Mouse (Mus musculus): ENCODE measurements around the gene Alkbh4. TPM values are rescaled to one million over a fixed set of nuclear protein-coding genes. Genes with fewer than 3 reads are reported as not detected.

Gene Alkbh4
- polyA plus RNA-seq, 1 experiment = 15.1 TPM

- TF ChIP-seq CTCF (IDR thresholded peaks at IDR 0.05; ENCODE audit: insufficient read depth, low read length) (no peak), POLR2A (IDR thresholded peaks at IDR 0.05; ENCODE audit: borderline replicate concordance, extremely low read depth, low read depth, low read length) (no peak)
- peaks cover 2% of the 10 kb centered on the region; the same call in 1 of the 2 replicates for H3K4me1 ChIP-seq (ENCODE audit: control insufficient read depth, insufficient read depth, low read length)
- no peak overlapping the region for H3K4me3 ChIP-seq (replicated peaks; ENCODE audit: extremely low read depth, low read depth, low read length)
- 88% methylated on average over 11 of the region's 11 CpGs for WGBS
- DNase-seq = no peak
These were observed 28.0 kb downstream of the Alkbh4 start for GRCm38 (mm10) chr5:136163807-136164474.

DNA sequence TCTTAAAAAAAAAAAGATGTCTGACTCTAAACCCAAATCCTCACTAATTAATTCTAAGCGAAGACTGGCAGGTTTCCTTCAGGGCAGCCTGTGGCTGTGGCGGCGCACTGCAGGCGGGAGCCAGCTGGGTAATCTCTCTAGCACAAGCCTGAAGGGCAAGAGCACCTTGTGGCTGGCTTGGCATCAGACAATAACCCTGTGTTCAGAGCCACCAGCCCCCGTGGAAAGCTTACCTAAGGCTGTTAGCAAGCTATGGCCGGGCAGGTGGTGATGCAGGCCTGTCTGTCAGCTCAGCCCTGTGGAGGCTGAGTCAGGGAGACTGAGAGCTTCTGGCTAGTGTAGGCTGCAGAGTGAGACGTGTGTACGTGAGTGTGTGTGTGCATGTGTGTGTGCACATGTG is 29.3 kb downstream of the Alkbh4 start:
- 81% methylated on average over 8 of the region's 8 CpGs for WGBS
- TF ChIP-seq POLR2A (IDR thresholded peaks at IDR 0.05; ENCODE audit: borderline replicate concordance, extremely low read depth, low read depth, low read length) (no peak), CTCF (IDR thresholded peaks at IDR 0.05; ENCODE audit: insufficient read depth, low read length) (no peak)
- Histone ChIP-seq H3K4me3 (replicated peaks; ENCODE audit: extremely low read depth, low read depth, low read length) (no peak overlapping the region), H3K4me1 (ENCODE audit: control insufficient read depth, insufficient read depth, low read length) (peaks cover 4% of the 10 kb centered on the region; the same call in 1 of the 2 replicates)
- no peak for DNase-seq

DNA sequence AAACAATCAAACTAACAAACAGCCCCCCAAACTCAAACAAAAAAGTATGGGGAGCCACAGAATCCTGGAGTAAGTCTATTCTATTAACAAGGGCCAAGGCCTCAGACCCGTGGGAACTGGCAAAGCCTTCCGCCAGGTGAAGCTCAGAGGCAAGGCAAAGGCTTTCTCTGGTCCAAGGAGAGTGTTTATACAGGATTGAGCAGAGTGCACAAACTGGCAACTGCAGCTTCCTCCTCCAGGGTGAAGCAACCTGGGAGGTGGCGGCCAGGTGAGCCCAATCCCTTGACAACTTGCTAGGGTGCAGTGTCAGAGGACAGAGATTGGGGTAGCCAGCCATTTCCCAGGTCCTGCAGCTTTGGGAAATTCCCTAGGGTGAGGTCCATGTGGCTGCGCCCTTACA is 31.4 kb downstream of the Alkbh4 start:
- TF ChIP-seq CTCF (IDR thresholded peaks at IDR 0.05; ENCODE audit: insufficient read depth, low read length) (no peak), POLR2A (IDR thresholded peaks at IDR 0.05; ENCODE audit: borderline replicate concordance, extremely low read depth, low read depth, low read length) (no peak)
- Histone ChIP-seq H3K4me1 (ENCODE audit: control insufficient read depth, insufficient read depth, low read length) (peaks cover 12% of the 10 kb centered on the region), H3K4me3 (replicated peaks; ENCODE audit: extremely low read depth, low read depth, low read length) (no peak overlapping the region)
- 93% methylated on average over 4 of the region's 4 CpGs for WGBS
- no peak for DNase-seq

- peak; percentile 40 for TF ChIP-seq CTCF (IDR thresholded peaks at IDR 0.05; ENCODE audit: insufficient read depth, low read length)
- TF ChIP-seq POLR2A (IDR thresholded peaks at IDR 0.05; ENCODE audit: borderline replicate concordance, extremely low read depth, low read depth, low read length) = no peak
- peaks cover 13% of the 10 kb centered on the region for H3K4me1 ChIP-seq (ENCODE audit: control insufficient read depth, insufficient read depth, low read length)
- DNase-seq = no peak
- H3K4me3 ChIP-seq (replicated peaks; ENCODE audit: extremely low read depth, low read depth, low read length) = no peak overlapping the region
- 97% methylated on average over 3 of the region's 3 CpGs for WGBS
These were observed 32.1 kb downstream of the Alkbh4 start for GRCm38 (mm10) chr5:136168071-136168470.

DNA sequence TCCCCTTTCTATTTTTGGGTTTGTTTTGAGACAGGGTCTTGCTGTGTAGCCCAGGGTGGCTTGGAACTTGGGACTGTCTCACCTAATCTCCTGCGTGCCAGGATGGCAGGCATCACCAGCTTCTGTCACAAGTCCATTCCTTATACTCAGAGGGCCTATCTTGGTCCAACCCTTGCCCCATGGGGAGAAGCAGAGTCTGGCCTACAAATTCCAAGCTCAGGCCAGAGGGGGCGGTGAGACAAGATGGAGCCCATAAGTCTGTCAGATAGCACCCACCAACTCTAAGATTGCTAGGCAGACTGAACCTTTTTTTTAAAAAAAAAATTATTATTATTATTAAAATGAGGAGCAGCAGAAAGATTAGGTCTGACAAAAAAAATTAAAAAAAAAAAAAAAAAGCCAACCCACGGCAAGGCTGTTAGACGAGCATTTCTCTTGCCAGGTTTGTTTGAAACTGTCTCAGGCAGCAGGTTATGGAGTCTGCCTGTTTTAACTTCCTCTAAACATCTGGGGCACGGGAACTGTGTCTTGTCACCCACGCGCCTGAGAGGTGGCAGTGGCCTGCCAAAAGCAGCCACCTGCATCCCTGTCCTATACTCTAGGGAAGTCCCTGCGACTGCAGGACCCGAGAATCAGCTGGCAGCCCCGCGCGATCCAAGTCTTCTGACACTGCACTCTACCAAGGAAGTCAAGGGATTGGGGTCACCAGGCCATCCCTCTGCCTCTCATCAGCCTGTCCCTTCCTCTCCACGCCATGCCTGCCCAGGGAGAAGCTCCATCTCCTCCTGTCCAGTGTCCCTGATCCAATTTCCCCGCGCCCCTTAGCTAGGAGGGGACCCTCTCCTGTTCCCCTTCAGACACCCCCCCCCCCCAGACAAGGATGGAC is 33.9 kb downstream of the Alkbh4 start:
- H3K4me3 ChIP-seq (replicated peaks; ENCODE audit: extremely low read depth, low read depth, low read length) = peak overlapping the region; percentile 80
- H3K4me1 ChIP-seq (ENCODE audit: control insufficient read depth, insufficient read depth, low read length) = peaks cover 20% of the 10 kb centered on the region
- DNase-seq = peak; percentile 54
- WGBS = 11% methylated on average over 15 of the region's 15 CpGs
- TF ChIP-seq POLR2A (IDR thresholded peaks at IDR 0.05; ENCODE audit: borderline replicate concordance, extremely low read depth, low read depth, low read length) (no peak), CTCF (IDR thresholded peaks at IDR 0.05; ENCODE audit: insufficient read depth, low read length) (no peak)

GRCm38 (mm10) chr5:136170512-136171362 is 34.8 kb downstream of the Alkbh4 start, which contains the start of gene Orai2:
Orai2 (minus strand) TSS chr5:136170713.
- Histone ChIP-seq H3K4me3 (replicated peaks; ENCODE audit: extremely low read depth, low read depth, low read length) (peak within 1 kb of the TSS; percentile 80), H3K4me1 (ENCODE audit: control insufficient read depth, insufficient read depth, low read length) (peaks cover 20% of the 10 kb centered on the region)
- no peak for TF ChIP-seq CTCF (IDR thresholded peaks at IDR 0.05; ENCODE audit: insufficient read depth, low read length)
- TF ChIP-seq POLR2A (IDR thresholded peaks at IDR 0.05; ENCODE audit: borderline replicate concordance, extremely low read depth, low read depth, low read length) = 0 out of 2 replicates have a peak, but pooled peaks have one; percentile 2
- WGBS = 2% methylated on average over 49 of the region's 49 CpGs
- peak; percentile 84 for DNase-seq

DNA sequence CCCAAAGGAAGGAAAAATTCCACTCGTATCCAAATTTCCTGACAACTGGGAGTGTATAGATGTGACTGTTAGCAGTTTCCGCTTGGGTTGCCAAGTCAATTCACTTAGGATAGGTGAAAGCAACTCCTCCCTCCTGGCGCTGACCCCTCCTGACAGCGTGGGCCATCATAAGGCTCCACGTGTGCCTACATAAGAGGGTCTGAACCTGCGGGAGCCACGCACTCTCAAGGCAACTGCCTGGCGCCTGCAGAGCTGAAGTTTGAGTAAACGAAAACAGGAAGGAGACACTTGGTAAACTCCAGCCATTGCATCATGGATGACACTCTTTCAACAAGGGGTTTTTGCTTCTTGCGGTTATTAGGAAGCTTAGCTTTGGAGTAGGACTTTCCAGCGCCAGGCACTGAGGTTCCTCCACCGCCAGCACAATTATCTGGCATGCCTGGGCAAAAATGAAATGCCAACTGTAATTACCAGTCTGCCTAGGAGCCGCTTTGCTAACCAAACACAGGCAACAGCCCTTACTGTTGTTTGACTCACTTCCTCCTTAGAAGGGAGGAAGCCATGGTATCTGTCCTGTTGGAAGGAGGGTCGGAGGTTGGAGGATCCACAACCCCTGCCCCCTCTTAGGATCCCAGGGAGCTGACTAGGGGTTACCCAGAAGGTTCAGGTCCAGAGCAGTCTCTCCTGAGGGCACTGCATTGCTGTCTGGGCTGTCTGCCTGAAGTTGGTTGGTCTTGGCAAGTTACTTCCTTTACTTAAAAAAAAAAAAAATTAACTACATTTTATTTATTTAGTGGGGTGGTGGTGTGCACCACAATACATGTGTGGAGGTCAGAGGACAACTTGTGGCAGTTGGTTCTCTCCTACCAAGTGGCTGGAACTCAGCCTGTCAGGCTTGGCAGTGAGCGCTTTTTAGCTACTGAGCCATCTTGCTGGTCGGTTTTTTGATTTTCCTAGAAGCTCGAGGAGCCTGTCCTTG is 35.7 kb downstream of the Alkbh4 start:
- H3K4me3 ChIP-seq (replicated peaks; ENCODE audit: extremely low read depth, low read depth, low read length) = peak overlapping the region; percentile 47
- WGBS = 15% methylated on average over 17 of the region's 17 CpGs
- peak; percentile 45 for DNase-seq
- H3K4me1 ChIP-seq (ENCODE audit: control insufficient read depth, insufficient read depth, low read length) = peaks cover 20% of the 10 kb centered on the region
- TF ChIP-seq CTCF (IDR thresholded peaks at IDR 0.05; ENCODE audit: insufficient read depth, low read length) (no peak), POLR2A (IDR thresholded peaks at IDR 0.05; ENCODE audit: borderline replicate concordance, extremely low read depth, low read depth, low read length) (peak; percentile 30; the same call in 1 of the 2 replicates)

DNA sequence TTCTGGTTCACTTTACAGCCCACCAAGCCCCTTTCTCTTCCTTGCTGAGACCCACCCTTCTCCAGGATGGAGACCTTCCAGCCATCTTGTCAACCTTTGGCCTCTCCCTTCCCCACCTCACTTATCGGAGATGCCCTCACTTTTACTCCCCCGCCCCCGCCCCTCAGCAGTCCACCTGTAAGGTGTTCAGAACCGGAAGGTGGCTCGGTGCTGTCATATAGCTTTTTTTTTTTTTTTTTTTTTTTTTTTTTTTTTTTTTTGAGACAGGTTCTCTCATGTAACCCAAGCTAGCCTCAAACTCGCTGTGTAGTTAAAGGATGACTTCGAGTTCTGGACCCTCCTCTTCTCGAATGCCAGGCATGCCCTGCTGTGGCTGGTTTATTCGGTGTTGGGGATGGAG is 37.0 kb downstream of the Alkbh4 start:
- Histone ChIP-seq H3K4me3 (replicated peaks; ENCODE audit: extremely low read depth, low read depth, low read length) (no peak overlapping the region), H3K4me1 (ENCODE audit: control insufficient read depth, insufficient read depth, low read length) (peaks cover 21% of the 10 kb centered on the region)
- 71% methylated on average over 9 of the region's 9 CpGs for WGBS
- TF ChIP-seq CTCF (IDR thresholded peaks at IDR 0.05; ENCODE audit: insufficient read depth, low read length) (no peak), POLR2A (IDR thresholded peaks at IDR 0.05; ENCODE audit: borderline replicate concordance, extremely low read depth, low read depth, low read length) (no peak)
- no peak for DNase-seq

All from lung, adult 2 months (tissue).